Mouse (Mus musculus): ENCODE measurements at regions not wholly inside any gene's neighbourhood (a gene's known extent, or its start where the extent isn't known, plus 50 kb on each side); places are given as distances from the start of the nearest gene placed in this dataset.

- ATAC-seq (ENCODE audit: insufficient read depth, low FRiP score, low read depth): no peak
- H3K27ac ChIP-seq: no peak overlapping the region
- no peaks in the 10 kb centered on the region for H3K27me3 ChIP-seq (replicated peaks)
- H3K4me2 ChIP-seq: no peak overlapping the region
- no peaks in the 10 kb centered on the region for H3K9me3 ChIP-seq
- no peaks in the 10 kb centered on the region for H3K4me1 ChIP-seq
- 59% methylated on average over 1 of the region's 1 CpGs for WGBS
- H3K36me3 ChIP-seq: no peaks in the 10 kb centered on the region
- no peak overlapping the region for H3K9ac ChIP-seq
- H3K4me3 ChIP-seq (replicated peaks): no peak overlapping the region
Measured at GRCm38 (mm10) chr15:62807364-62807763, 1037.6 kb downstream of the Gsdmc2 start.

- H3K27ac ChIP-seq: no peak overlapping the region
- no peak overlapping the region for H3K4me3 ChIP-seq (replicated peaks)
- no peak overlapping the region for H3K9ac ChIP-seq
- no peaks in the 10 kb centered on the region for H3K27me3 ChIP-seq (replicated peaks)
- ATAC-seq (ENCODE audit: insufficient read depth, low FRiP score, low read depth): no peak
- H3K36me3 ChIP-seq: no peaks in the 10 kb centered on the region
- no peaks in the 10 kb centered on the region for H3K9me3 ChIP-seq
- no peak overlapping the region for H3K4me2 ChIP-seq
- H3K4me1 ChIP-seq: no peaks in the 10 kb centered on the region
Measured at GRCm38 (mm10) chr15:62802770-62803169, 1042.2 kb downstream of the Gsdmc2 start.

DNA sequence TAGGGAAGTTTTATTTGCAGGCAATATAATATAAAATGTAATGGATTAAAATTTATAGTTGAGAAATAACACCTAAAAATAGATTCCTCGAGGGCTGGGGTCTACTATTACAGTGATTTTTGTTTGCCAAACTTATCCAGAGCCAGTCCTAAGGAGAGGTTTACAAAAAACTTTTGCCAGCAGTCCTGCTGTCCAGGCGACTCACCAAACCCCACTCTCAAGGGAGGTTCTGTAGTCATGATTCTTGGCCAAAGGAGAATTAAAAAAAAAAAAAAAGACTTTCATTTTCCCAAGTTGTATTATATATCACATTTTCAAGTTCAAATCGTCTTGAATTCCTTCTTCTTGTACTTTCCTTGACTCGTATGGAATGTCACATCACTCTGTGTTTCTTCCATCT is 1046.2 kb downstream of the Gsdmc2 start:
- WGBS: 78% methylated on average over 4 of the region's 4 CpGs
- ATAC-seq (ENCODE audit: insufficient read depth, low FRiP score, low read depth): no peak
- Histone ChIP-seq H3K4me3 (replicated peaks) (no peak overlapping the region), H3K9ac (no peak overlapping the region), H3K27ac (no peak overlapping the region), H3K9me3 (no peaks in the 10 kb centered on the region), H3K27me3 (replicated peaks) (no peaks in the 10 kb centered on the region), H3K4me1 (no peaks in the 10 kb centered on the region), H3K36me3 (no peaks in the 10 kb centered on the region), H3K4me2 (no peak overlapping the region)

GRCm38 (mm10) chr15:62793569-62793968 is 1051.4 kb downstream of the Gsdmc2 start:
- no peaks in the 10 kb centered on the region for H3K9me3 ChIP-seq
- H3K27ac ChIP-seq: no peak overlapping the region
- H3K4me2 ChIP-seq: no peak overlapping the region
- no peaks in the 10 kb centered on the region for H3K27me3 ChIP-seq (replicated peaks)
- H3K4me1 ChIP-seq: no peaks in the 10 kb centered on the region
- no peak overlapping the region for H3K9ac ChIP-seq
- no peak overlapping the region for H3K4me3 ChIP-seq (replicated peaks)
- ATAC-seq (ENCODE audit: insufficient read depth, low FRiP score, low read depth): no peak
- 92% methylated on average over 5 of the region's 5 CpGs for WGBS
- H3K36me3 ChIP-seq: no peaks in the 10 kb centered on the region

GRCm38 (mm10) chr15:62792084-62792483 is 1052.9 kb downstream of the Gsdmc2 start:
- 69% methylated on average over 1 of the region's 1 CpGs for WGBS
- H3K36me3 ChIP-seq: no peaks in the 10 kb centered on the region
- ATAC-seq (ENCODE audit: insufficient read depth, low FRiP score, low read depth): no peak
- H3K4me1 ChIP-seq: no peaks in the 10 kb centered on the region
- H3K4me2 ChIP-seq: no peak overlapping the region
- no peaks in the 10 kb centered on the region for H3K9me3 ChIP-seq
- H3K9ac ChIP-seq: no peak overlapping the region
- H3K27me3 ChIP-seq (replicated peaks): no peaks in the 10 kb centered on the region
- H3K4me3 ChIP-seq (replicated peaks): no peak overlapping the region
- H3K27ac ChIP-seq: no peak overlapping the region

DNA sequence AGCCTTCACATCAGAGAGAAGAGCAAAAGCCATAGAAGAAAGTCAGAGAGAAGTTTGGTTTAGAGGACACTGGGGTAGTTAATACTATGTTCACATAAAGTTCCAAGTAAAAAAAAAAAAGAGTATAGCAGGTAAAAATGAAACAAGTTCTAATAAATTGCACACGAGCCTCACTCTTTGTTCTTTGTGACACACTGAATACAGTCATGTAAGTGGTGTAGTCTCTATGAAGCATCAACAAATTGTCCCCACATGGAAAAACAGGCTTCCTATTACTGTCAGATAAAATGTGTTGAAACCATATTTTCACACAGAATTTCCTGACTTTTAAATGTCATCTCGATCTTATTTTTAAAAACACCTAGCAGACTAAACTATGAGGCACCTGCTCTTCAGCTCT is 1057.2 kb downstream of the Gsdmc2 start:
- no peaks in the 10 kb centered on the region for H3K36me3 ChIP-seq
- 86% methylated on average over 2 of the region's 2 CpGs for WGBS
- no peaks in the 10 kb centered on the region for H3K9me3 ChIP-seq
- no peaks in the 10 kb centered on the region for H3K4me1 ChIP-seq
- H3K9ac ChIP-seq: no peak overlapping the region
- no peak overlapping the region for H3K4me2 ChIP-seq
- no peak overlapping the region for H3K4me3 ChIP-seq (replicated peaks)
- no peak for ATAC-seq (ENCODE audit: insufficient read depth, low FRiP score, low read depth)
- no peak overlapping the region for H3K27ac ChIP-seq
- H3K27me3 ChIP-seq (replicated peaks): no peaks in the 10 kb centered on the region

DNA sequence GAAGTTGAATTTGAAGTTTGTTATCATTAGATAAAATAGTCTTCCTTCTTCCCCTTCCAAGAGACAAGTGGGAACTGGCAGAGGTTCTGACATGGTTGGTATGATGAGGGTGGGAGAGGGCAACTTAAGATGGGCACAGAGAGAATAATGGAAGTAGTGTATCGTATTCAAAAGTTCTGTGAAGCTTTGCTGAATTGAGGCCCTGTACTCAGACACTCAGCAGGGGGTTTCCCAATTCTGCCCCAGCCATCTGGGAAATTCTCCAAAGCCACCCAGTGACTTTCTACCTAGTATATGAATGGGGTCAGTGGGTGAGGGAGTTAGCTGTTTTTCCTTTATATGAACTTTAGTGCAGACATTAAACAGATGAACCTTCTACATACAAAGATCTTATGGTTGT is 1058.7 kb downstream of the Gsdmc2 start:
- H3K9ac ChIP-seq: no peak overlapping the region

DNA sequence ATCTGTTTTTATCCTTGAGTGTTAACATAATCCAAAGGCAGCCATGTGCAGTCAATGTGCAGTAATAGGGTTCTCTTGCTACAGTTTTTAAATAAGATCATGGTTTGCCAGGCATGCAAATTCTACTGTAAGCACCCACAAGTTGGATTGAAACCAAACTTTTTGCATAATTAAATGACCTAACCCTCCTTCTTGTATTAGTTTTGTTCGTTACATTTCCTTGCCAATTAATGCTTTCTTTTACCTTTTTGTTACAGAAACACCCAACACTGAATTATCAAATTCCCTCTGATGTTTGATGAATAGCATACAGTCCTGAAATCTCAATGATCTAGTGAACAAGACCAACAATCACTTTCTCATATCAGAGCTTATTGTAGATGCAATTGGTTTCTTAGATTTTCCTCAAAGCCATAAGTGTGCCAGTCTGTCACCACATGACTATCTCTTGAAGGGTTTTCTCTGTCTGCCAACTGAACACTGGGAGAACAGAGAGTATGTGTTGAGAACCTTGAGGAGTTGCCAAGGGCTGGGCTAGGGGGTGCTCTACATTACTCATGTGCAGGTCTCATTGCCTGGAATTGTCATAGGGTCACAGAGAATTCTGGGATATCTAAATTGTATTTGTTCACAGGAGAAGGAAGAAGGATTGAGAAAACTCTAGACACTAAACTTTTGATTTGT is 1060.4 kb downstream of the Gsdmc2 start:
- H3K4me1 ChIP-seq: no peaks in the 10 kb centered on the region
- no peaks in the 10 kb centered on the region for H3K27me3 ChIP-seq (replicated peaks)
- ATAC-seq (ENCODE audit: insufficient read depth, low FRiP score, low read depth): no peak
- no peak overlapping the region for H3K9ac ChIP-seq
- no peak overlapping the region for H3K4me2 ChIP-seq
- H3K36me3 ChIP-seq: no peaks in the 10 kb centered on the region
- no peaks in the 10 kb centered on the region for H3K9me3 ChIP-seq
- no peak overlapping the region for H3K4me3 ChIP-seq (replicated peaks)
- WGBS: 93% methylated on average over 1 of the region's 1 CpGs
- H3K27ac ChIP-seq: no peak overlapping the region

More for the DNA sequence above, 1058.7 kb downstream of the Gsdmc2 start:
- Histone ChIP-seq H3K4me2 (no peak overlapping the region), H3K27ac (no peak overlapping the region), H3K4me1 (no peaks in the 10 kb centered on the region), H3K27me3 (replicated peaks) (no peaks in the 10 kb centered on the region), H3K4me3 (replicated peaks) (no peak overlapping the region), H3K9me3 (no peaks in the 10 kb centered on the region), H3K36me3 (no peaks in the 10 kb centered on the region)
- 79% methylated on average over 1 of the region's 1 CpGs for WGBS
- no peak for ATAC-seq (ENCODE audit: insufficient read depth, low FRiP score, low read depth)

DNA sequence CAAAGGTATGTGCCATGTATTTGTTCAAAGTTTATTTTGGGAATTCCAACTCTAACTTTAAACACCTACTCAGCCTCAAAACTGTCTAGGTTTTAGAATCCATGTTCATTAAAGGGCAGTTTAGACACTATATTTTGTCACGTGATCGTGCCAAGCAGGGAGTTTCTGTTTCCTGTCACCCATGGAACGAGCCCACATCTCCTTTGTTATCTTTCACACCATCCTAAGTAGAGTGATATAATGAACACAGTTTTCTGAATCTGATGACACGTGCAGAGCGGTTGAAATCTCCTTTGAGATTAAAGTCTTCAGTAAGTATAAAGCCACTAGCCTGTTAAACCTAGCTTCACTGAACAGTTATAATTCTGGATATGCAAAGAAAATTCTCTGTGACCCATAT is 1066.1 kb downstream of the Gsdmc2 start:
- Histone ChIP-seq H3K27me3 (replicated peaks) (no peaks in the 10 kb centered on the region), H3K4me1 (no peaks in the 10 kb centered on the region), H3K9me3 (no peaks in the 10 kb centered on the region), H3K27ac (no peak overlapping the region), H3K4me2 (no peak overlapping the region), H3K4me3 (replicated peaks) (no peak overlapping the region), H3K36me3 (no peaks in the 10 kb centered on the region), H3K9ac (no peak overlapping the region)
- no peak for ATAC-seq (ENCODE audit: insufficient read depth, low FRiP score, low read depth)
- 84% methylated on average over 5 of the region's 5 CpGs for WGBS

- Histone ChIP-seq H3K4me2 (no peak overlapping the region), H3K36me3 (no peaks in the 10 kb centered on the region), H3K9me3 (no peaks in the 10 kb centered on the region), H3K4me1 (no peaks in the 10 kb centered on the region), H3K4me3 (replicated peaks) (no peak overlapping the region), H3K27me3 (replicated peaks) (no peaks in the 10 kb centered on the region), H3K9ac (no peak overlapping the region), H3K27ac (no peak overlapping the region)
- WGBS: 88% methylated on average over 2 of the region's 2 CpGs
- no peak for ATAC-seq (ENCODE audit: insufficient read depth, low FRiP score, low read depth)
Measured at GRCm38 (mm10) chr15:62752686-62753085, 1092.3 kb downstream of the Gsdmc2 start.

DNA sequence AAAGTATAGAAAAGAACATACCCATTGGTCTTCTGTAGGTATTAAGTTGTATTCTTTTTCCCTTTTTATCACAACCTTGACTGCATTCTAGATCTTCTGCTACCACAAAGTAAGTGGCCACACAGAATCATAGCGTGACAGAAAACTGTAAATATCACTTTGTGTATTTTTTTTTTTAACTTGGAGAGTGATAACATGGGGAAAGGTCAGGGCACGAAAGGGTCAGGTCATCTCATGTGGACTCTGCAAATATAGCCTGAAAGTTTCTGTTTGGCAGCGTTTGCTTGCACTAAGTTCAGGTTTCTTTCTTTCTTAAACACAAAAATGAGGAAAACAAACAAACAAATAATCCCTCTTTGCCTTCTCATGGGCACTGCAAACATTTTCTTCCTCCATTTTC is 1101.1 kb downstream of the Gsdmc2 start:
- H3K27ac ChIP-seq: no peak overlapping the region
- H3K4me3 ChIP-seq (replicated peaks): no peak overlapping the region
- H3K4me2 ChIP-seq: no peak overlapping the region
- H3K4me1 ChIP-seq: no peaks in the 10 kb centered on the region
- 40% methylated on average over 3 of the region's 3 CpGs for WGBS
- H3K36me3 ChIP-seq: no peaks in the 10 kb centered on the region
- H3K9me3 ChIP-seq: no peaks in the 10 kb centered on the region
- no peak overlapping the region for H3K9ac ChIP-seq
- H3K27me3 ChIP-seq (replicated peaks): no peaks in the 10 kb centered on the region
- no peak for ATAC-seq (ENCODE audit: insufficient read depth, low FRiP score, low read depth)

GRCm38 (mm10) chr15:62740746-62741145 is 1104.2 kb downstream of the Gsdmc2 start:
- Histone ChIP-seq H3K27ac (no peak overlapping the region), H3K4me1 (no peaks in the 10 kb centered on the region)

DNA sequence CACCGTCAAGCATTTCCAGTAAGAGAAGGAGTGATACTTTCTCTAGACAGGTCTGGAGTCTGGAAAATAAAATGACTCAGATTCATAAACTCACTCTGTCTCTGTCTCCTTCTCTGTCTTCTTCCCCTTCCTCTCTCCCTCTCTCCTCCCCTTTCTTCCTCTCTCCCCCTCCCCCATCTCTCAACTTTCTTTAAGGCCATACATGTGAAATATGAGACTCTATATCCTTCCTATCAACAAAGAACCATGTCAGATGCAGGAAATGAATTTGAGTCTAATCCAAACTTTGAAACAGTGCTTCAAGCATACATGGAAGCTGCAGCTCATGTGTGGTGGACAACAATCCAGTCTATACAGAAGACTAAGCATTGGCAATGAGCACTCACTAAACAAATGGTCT is 1109.6 kb downstream of the Gsdmc2 start:
- no peak overlapping the region for H3K27ac ChIP-seq
- no peaks in the 10 kb centered on the region for H3K36me3 ChIP-seq
- H3K9me3 ChIP-seq: no peaks in the 10 kb centered on the region
- no peaks in the 10 kb centered on the region for H3K27me3 ChIP-seq (replicated peaks)
- no peaks in the 10 kb centered on the region; the same call in 1 of the 2 replicates for H3K4me1 ChIP-seq
- 61% methylated on average over 1 of the region's 1 CpGs for WGBS
- H3K4me3 ChIP-seq (replicated peaks): no peak overlapping the region
- no peak overlapping the region for H3K9ac ChIP-seq
- no peak for ATAC-seq (ENCODE audit: insufficient read depth, low FRiP score, low read depth)
- no peak overlapping the region for H3K4me2 ChIP-seq

More at GRCm38 (mm10) chr15:62740746-62741145, 1104.2 kb downstream of the Gsdmc2 start:
- WGBS: 71% methylated on average over 2 of the region's 2 CpGs
- no peak for ATAC-seq (ENCODE audit: insufficient read depth, low FRiP score, low read depth)
- Histone ChIP-seq H3K9ac (no peak overlapping the region), H3K4me3 (replicated peaks) (no peak overlapping the region), H3K9me3 (no peaks in the 10 kb centered on the region), H3K27me3 (replicated peaks) (no peaks in the 10 kb centered on the region), H3K36me3 (no peaks in the 10 kb centered on the region), H3K4me2 (no peak overlapping the region)
